Mouse (Mus musculus) embryonic facial prominence, embryonic 15.5 days (tissue): ENCODE results near the gene Ublcp1. TPM values are rescaled to one million over a fixed set of nuclear protein-coding genes. Genes with fewer than 3 reads are reported as not detected.
"Not testable (repeated sequence)": the region's sequence is repeated elsewhere in the genome, so short reads cannot be mapped to it uniquely, and the experiment has no call there.

Source experiments
- ATAC-seq: fragments of 200-750 bp; cut with Nextera tagmentation; 2 replicates; pipeline ENCODE4 v1.8.0; 2017; ENCODE audit warnings: low read depth, moderate TSS enrichment; ENCODE audit not compliant: insufficient number of reproducible peaks, low FRiP score, low TSS enrichment
- H3K27ac ChIP-seq: fragments of 300-500 bp; sonication (generic); replicated peaks from 2 replicates; pipeline ENCODE4 v1.5.1; 2015; ENCODE audit warnings: mild to moderate bottlenecking, inconsistent platforms
- H3K27me3 ChIP-seq: fragments of 300-500 bp; sonication (generic); 2 replicates; pipeline ENCODE4 v1.6.1; 2015; ENCODE audit warnings: inconsistent platforms
- H3K36me3 ChIP-seq: fragments of 300-500 bp; sonication (generic); 2 replicates; pipeline ENCODE4 v1.6.1; 2015; ENCODE audit warnings: mild to moderate bottlenecking, inconsistent platforms
- H3K4me1 ChIP-seq: fragments of 300-500 bp; sonication (generic); 2 replicates; pipeline ENCODE4 v1.6.1; 2015; ENCODE audit warnings: inconsistent platforms
- H3K4me2 ChIP-seq: fragments of 300-500 bp; sonication (generic); replicated peaks from 2 replicates; pipeline ENCODE4 v1.6.1; 2015; ENCODE audit warnings: mild to moderate bottlenecking, inconsistent platforms
- H3K4me3 ChIP-seq: fragments of 300-500 bp; sonication (generic); replicated peaks from 2 replicates; pipeline ENCODE4 v1.5.1; 2015; ENCODE audit warnings: mild to moderate bottlenecking, inconsistent platforms
- H3K9ac ChIP-seq: fragments of 300-500 bp; sonication (generic); 2 replicates; pipeline ENCODE4 v1.6.1; 2015; ENCODE audit warnings: inconsistent platforms
- H3K9me3 ChIP-seq: fragments of 300-500 bp; sonication (generic); replicated peaks from 2 replicates; pipeline ENCODE4 v1.6.1; 2016; ENCODE audit warnings: inconsistent platforms
- WGBS: fragments of 180-500 bp; shearing (Covaris S2); methylation state at CpG from one replicate; pipeline ENCODE4 v1.1.7; 2015; 5-methylcytosine and 5-hydroxymethylcytosine counted together
- polyA plus RNA-seq: library from polyadenylated mRNA; unstranded; fragments of >200 nt; fragmentation: Nextera tagmentation; extraction: Ambion mirVana; gene quantifications from 2 replicates; pipeline ENCODE4 v1.2.1, GENCODE M21; 2015

Ublcp1 gene
- polyA plus RNA-seq, 1 experiment from 2014 or later, result 61.1 TPM

- H3K27ac ChIP-seq, H3K27me3 ChIP-seq, H3K4me3 ChIP-seq, H3K4me2 ChIP-seq, H3K9ac ChIP-seq, H3K4me1 ChIP-seq, H3K9me3 ChIP-seq, ATAC-seq: not testable (repeated sequence)
- 91% methylated on average over 5 of the region's 5 CpGs for WGBS
- H3K36me3 ChIP-seq, result peaks cover 12% of the 10 kb centered on the region; the same call in 1 of the 2 replicates
Observed at GRCm38 (mm10) chr11:44452016-44452415, 18.3 kb downstream of the Ublcp1 start.

GRCm38 (mm10) chr11:44451046-44451445 lies 19.3 kb downstream of the Ublcp1 start:
- H3K9me3 ChIP-seq, result no peaks in the 10 kb centered on the region
- ATAC-seq, result no peak

GRCm38 (mm10) chr11:44437786-44438185 lies 32.5 kb downstream of the Ublcp1 start:
- 93% methylated on average over 6 of the region's 6 CpGs for WGBS
- ATAC-seq, result no peak
- Histone ChIP-seq H3K4me3 (no peak overlapping the region), H3K4me2 (no peak overlapping the region), H3K27me3 (no peaks in the 10 kb centered on the region), H3K27ac (no peak overlapping the region), H3K9ac (no peak overlapping the region), H3K36me3 (no peaks in the 10 kb centered on the region), H3K4me1 (no peaks in the 10 kb centered on the region), H3K9me3 (no peaks in the 10 kb centered on the region)

More at GRCm38 (mm10) chr11:44451046-44451445, 19.3 kb downstream of the Ublcp1 start:
- Histone ChIP-seq H3K36me3 (peaks cover 7% of the 10 kb centered on the region; the same call in 1 of the 2 replicates), H3K4me2 (no peak overlapping the region), H3K4me3 (no peak overlapping the region), H3K27ac (no peak overlapping the region), H3K27me3 (no peaks in the 10 kb centered on the region), H3K4me1 (no peaks in the 10 kb centered on the region), H3K9ac (no peak overlapping the region)

GRCm38 (mm10) chr11:44430036-44430435 lies 40.3 kb downstream of the Ublcp1 start:
- Histone ChIP-seq H3K9ac (no peak overlapping the region), H3K36me3 (no peaks in the 10 kb centered on the region), H3K27me3 (no peaks in the 10 kb centered on the region), H3K4me1 (no peaks in the 10 kb centered on the region), H3K4me2 (no peak overlapping the region), H3K4me3 (no peak overlapping the region), H3K27ac (no peak overlapping the region), H3K9me3 (no peaks in the 10 kb centered on the region)
- WGBS, result 90% methylated on average over 3 of the region's 3 CpGs
- no peak for ATAC-seq

- Histone ChIP-seq H3K36me3 (no peaks in the 10 kb centered on the region), H3K4me3 (no peak overlapping the region), H3K4me2 (no peak overlapping the region), H3K27me3 (no peaks in the 10 kb centered on the region), H3K9me3 (no peaks in the 10 kb centered on the region), H3K4me1 (no peaks in the 10 kb centered on the region), H3K9ac (no peak overlapping the region), H3K27ac (no peak overlapping the region)
- ATAC-seq, result no peak
- WGBS, result 79% methylated on average over 2 of the region's 2 CpGs
Observed at GRCm38 (mm10) chr11:44427951-44428350, 42.3 kb downstream of the Ublcp1 start.

- no peak for ATAC-seq
- H3K4me2 ChIP-seq, result no peak overlapping the region
- no peak overlapping the region for H3K9ac ChIP-seq
- H3K4me3 ChIP-seq, result no peak overlapping the region
- no peaks in the 10 kb centered on the region for H3K36me3 ChIP-seq
- H3K27ac ChIP-seq, result no peak overlapping the region
- no peaks in the 10 kb centered on the region for H3K4me1 ChIP-seq
- WGBS, result 64% methylated on average over 6 of the region's 6 CpGs
- H3K27me3 ChIP-seq, result no peaks in the 10 kb centered on the region
- H3K9me3 ChIP-seq, result no peaks in the 10 kb centered on the region
Observed at GRCm38 (mm10) chr11:44425626-44426025, 44.7 kb downstream of the Ublcp1 start.

- no peaks in the 10 kb centered on the region for H3K27me3 ChIP-seq
- H3K27ac ChIP-seq, result no peak overlapping the region
- H3K9me3 ChIP-seq, result no peaks in the 10 kb centered on the region
- no peak overlapping the region for H3K9ac ChIP-seq
- 70% methylated on average over 8 of the region's 8 CpGs for WGBS
- no peak for ATAC-seq
- no peak overlapping the region for H3K4me3 ChIP-seq
- no peak overlapping the region for H3K4me2 ChIP-seq
- H3K4me1 ChIP-seq, result no peaks in the 10 kb centered on the region
- no peaks in the 10 kb centered on the region for H3K36me3 ChIP-seq
Observed at GRCm38 (mm10) chr11:44425006-44425405, 45.3 kb downstream of the Ublcp1 start.

- no peaks in the 10 kb centered on the region for H3K9me3 ChIP-seq
- H3K27ac ChIP-seq, result no peak overlapping the region
- H3K36me3 ChIP-seq, result no peaks in the 10 kb centered on the region
- ATAC-seq, result no peak
- H3K27me3 ChIP-seq, result no peaks in the 10 kb centered on the region
- H3K4me3 ChIP-seq, result no peak overlapping the region
- no peak overlapping the region for H3K9ac ChIP-seq
- H3K4me2 ChIP-seq, result no peak overlapping the region
- H3K4me1 ChIP-seq, result no peaks in the 10 kb centered on the region
- WGBS, result 63% methylated on average over 5 of the region's 5 CpGs
Observed at GRCm38 (mm10) chr11:44423955-44424354, 46.3 kb downstream of the Ublcp1 start.

GRCm38 (mm10) chr11:44423261-44423660 lies 47.0 kb downstream of the Ublcp1 start:
- 46% methylated on average over 6 of the region's 6 CpGs for WGBS
- Histone ChIP-seq H3K9me3 (no peaks in the 10 kb centered on the region), H3K4me3 (no peak overlapping the region), H3K4me2 (no peak overlapping the region), H3K27ac (no peak overlapping the region), H3K36me3 (no peaks in the 10 kb centered on the region), H3K9ac (no peak overlapping the region), H3K27me3 (no peaks in the 10 kb centered on the region), H3K4me1 (no peaks in the 10 kb centered on the region)
- no peak for ATAC-seq

GRCm38 (mm10) chr11:44422337-44423111 lies 47.8 kb downstream of the Ublcp1 start:
- no peak for ATAC-seq
- Histone ChIP-seq H3K27me3 (no peaks in the 10 kb centered on the region), H3K36me3 (no peaks in the 10 kb centered on the region), H3K9me3 (no peaks in the 10 kb centered on the region), H3K4me3 (no peak overlapping the region), H3K27ac (no peak overlapping the region), H3K4me2 (no peak overlapping the region), H3K4me1 (no peaks in the 10 kb centered on the region), H3K9ac (no peak overlapping the region)
- WGBS, result 63% methylated on average over 10 of the region's 10 CpGs

- Histone ChIP-seq H3K27ac (no peak overlapping the region), H3K27me3 (no peaks in the 10 kb centered on the region), H3K4me1 (no peaks in the 10 kb centered on the region), H3K36me3 (no peaks in the 10 kb centered on the region), H3K4me3 (no peak overlapping the region), H3K9me3 (no peaks in the 10 kb centered on the region), H3K4me2 (no peak overlapping the region), H3K9ac (no peak overlapping the region)
- ATAC-seq, result no peak
- 80% methylated on average over 1 of the region's 1 CpGs for WGBS
Observed at GRCm38 (mm10) chr11:44417403-44417802, 52.9 kb downstream of the Ublcp1 start.

GRCm38 (mm10) chr11:44414605-44415004 lies 55.7 kb downstream of the Ublcp1 start:
- Histone ChIP-seq H3K9ac (no peak overlapping the region), H3K36me3 (no peaks in the 10 kb centered on the region)
- WGBS, result 85% methylated on average over 3 of the region's 3 CpGs

More at GRCm38 (mm10) chr11:44414605-44415004, 55.7 kb downstream of the Ublcp1 start:
- H3K27ac ChIP-seq, result no peak overlapping the region
- no peaks in the 10 kb centered on the region for H3K4me1 ChIP-seq
- 0 out of 2 replicates have a peak, but pooled peaks cover 4% of the 10 kb centered on the region for H3K27me3 ChIP-seq
- H3K4me3 ChIP-seq, result no peak overlapping the region
- no peak for ATAC-seq
- no peaks in the 10 kb centered on the region for H3K9me3 ChIP-seq
- H3K4me2 ChIP-seq, result no peak overlapping the region
